Mouse (Mus musculus) embryo, embryonic 9.5 days (tissue): ENCODE data around the gene Six3.

Experiments
- DNase-seq: peaks from one replicate; pipeline ENCODE4 v3.0.0-alpha.2; 2017; ENCODE audit errors: extremely low spot score

Gene Six3

GRCm38 (mm10) chr17:85613266-85613860 lies at the start of gene Six3:
Gene Six3, plus strand, starts transcription at chr17:85613608.
- DNase-seq: no peak

GRCm38 (mm10) chr17:85564107-85564506 lies 49.3 kb upstream of the Six3 start:
- DNase-seq: no peak

GRCm38 (mm10) chr17:85574023-85574422 lies 39.4 kb upstream of the Six3 start:
- DNase-seq: no peak

GRCm38 (mm10) chr17:85578290-85578689 lies 35.1 kb upstream of the Six3 start:
- DNase-seq: no peak

- no peak for DNase-seq
These were observed 34.1 kb upstream of the Six3 start for GRCm38 (mm10) chr17:85579350-85579749.

GRCm38 (mm10) chr17:85580221-85580620 lies 33.2 kb upstream of the Six3 start:
- no peak for DNase-seq

GRCm38 (mm10) chr17:85584170-85584569 lies 29.2 kb upstream of the Six3 start:
- DNase-seq: no peak

- peak; percentile 15 for DNase-seq
These were observed 28.8 kb upstream of the Six3 start for GRCm38 (mm10) chr17:85584573-85584972.

- no peak for DNase-seq
These were observed 27.6 kb upstream of the Six3 start for GRCm38 (mm10) chr17:85585779-85586178.

- no peak for DNase-seq
These were observed 21.4 kb upstream of the Six3 start for GRCm38 (mm10) chr17:85591976-85592375.

GRCm38 (mm10) chr17:85595853-85596252 lies 17.6 kb upstream of the Six3 start:
- no peak for DNase-seq

- no peak for DNase-seq
These were observed 17.0 kb upstream of the Six3 start for GRCm38 (mm10) chr17:85596341-85596890.

- no peak for DNase-seq
These were observed 13.9 kb upstream of the Six3 start for GRCm38 (mm10) chr17:85599520-85599919.

- DNase-seq: no peak
These were observed 6.9 kb upstream of the Six3 start for GRCm38 (mm10) chr17:85606463-85606862.

GRCm38 (mm10) chr17:85607556-85608365 lies 5.6 kb upstream of the Six3 start:
- DNase-seq: peak; percentile 62

GRCm38 (mm10) chr17:85608366-85609093 lies 4.9 kb upstream of the Six3 start:
- DNase-seq: peak; percentile 70

GRCm38 (mm10) chr17:85609094-85609425 lies 4.3 kb upstream of the Six3 start:
- peak; percentile 63 for DNase-seq

GRCm38 (mm10) chr17:85609621-85610392 lies 3.6 kb upstream of the Six3 start:
- DNase-seq: peak; percentile 32

- peak; percentile 32 for DNase-seq
These were observed 2.9 kb upstream of the Six3 start for GRCm38 (mm10) chr17:85610393-85611115.

GRCm38 (mm10) chr17:85611521-85612515 lies 1.6 kb upstream of the Six3 start:
- no peak for DNase-seq
